Mouse (Mus musculus) C2C12 (cell line): ENCODE results near the gene Stat3.

Experiments
- CEBPB ChIP-seq: IDR thresholded peaks from one replicate; pipeline ENCODE4 v1.6.1; 2011; ENCODE audit warnings: low read depth, mild to moderate bottlenecking, control low read depth, moderate library complexity
- CTCF ChIP-seq: IDR thresholded peaks from one replicate; pipeline ENCODE4 v1.5.1; 2011; ENCODE audit not compliant: control insufficient read depth, insufficient read depth, insufficient read length
- MAX ChIP-seq: IDR thresholded peaks from one replicate; pipeline ENCODE4 v1.6.1; 2011; ENCODE audit warnings: mild to moderate bottlenecking, control low read depth
- MYOD1 ChIP-seq: IDR thresholded peaks from one replicate; pipeline ENCODE4 v1.6.1; 2011; ENCODE audit warnings: low read depth; ENCODE audit not compliant: control insufficient read depth, insufficient read length
- MYOG ChIP-seq: IDR thresholded peaks from one replicate; pipeline ENCODE4 v1.6.1; 2011; ENCODE audit not compliant: control insufficient read depth, insufficient read length; ENCODE audit errors: extremely low read depth

DNA sequence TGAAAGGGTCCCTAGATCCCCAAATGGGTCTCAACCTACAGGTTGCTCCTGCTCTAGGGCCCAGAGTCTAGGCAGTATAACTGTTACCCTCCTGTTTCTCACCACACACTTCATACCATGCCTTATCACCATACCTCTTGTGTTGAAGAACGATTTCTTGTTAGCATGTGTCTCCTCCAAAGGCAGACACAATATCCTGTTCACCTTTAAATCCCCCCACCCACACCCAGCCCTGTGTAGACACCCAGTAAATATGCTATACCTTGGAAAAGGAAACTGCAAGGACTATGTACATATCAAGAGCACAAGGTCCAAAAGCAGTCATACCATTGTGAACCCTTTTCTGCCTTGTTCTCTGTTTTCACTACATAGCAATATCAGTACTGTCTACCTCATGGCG is 87.3 kb downstream of the Stat3 start:
- TF ChIP-seq CTCF (no peak), MAX (no peak), MYOG (no peak), CEBPB (no peak), MYOD1 (no peak)
